Mouse (Mus musculus) liver, embryonic 14.5 days (tissue): ENCODE data around the gene Pdzrn4. TPM values are rescaled to one million over a fixed set of nuclear protein-coding genes. Genes with fewer than 3 reads are reported as not detected.

Experiments used
- ATAC-seq: fragments of 200-750 bp; cut with Nextera tagmentation; 2 replicates; pipeline ENCODE4 v1.8.0; 2017; ENCODE audit warnings: moderate number of reproducible peaks, mild to moderate bottlenecking, moderate library complexity; ENCODE audit not compliant: insufficient read depth
- DNase-seq, 3 experiments: peaks; one replicate each; pipeline ENCODE4 v3.0.0-alpha.2; 2012 to 2013; ENCODE audit warnings: low read depth in 3 of 3, low spot score in 3 of 3
- H3K27ac ChIP-seq: fragments of 300-500 bp; sonication (generic); 2 replicates; pipeline ENCODE4 v1.5.1; 2014; ENCODE audit warnings: moderate library complexity, mild to moderate bottlenecking, control low read depth, inconsistent platforms
- H3K27me3 ChIP-seq: fragments of 300-500 bp; sonication (generic); 2 replicates; pipeline ENCODE4 v1.6.1; 2014; ENCODE audit warnings: mild to moderate bottlenecking, low read length, moderate library complexity; ENCODE audit not compliant: control insufficient read depth, insufficient read depth
- H3K36me3 ChIP-seq: fragments of 300-500 bp; sonication (generic); replicated peaks from 2 replicates; pipeline ENCODE4 v1.6.1; 2014; ENCODE audit warnings: low read depth; ENCODE audit not compliant: control insufficient read depth, insufficient read depth
- H3K4me1 ChIP-seq, 2 experiments: fragments of 200-500 bp in 1 of 2; fragments of 300-500 bp in 1 of 2; sonication (generic) in 1 of 2; replicated peaks; 2 replicates each; pipeline ENCODE4 v1.6.1; 2012 to 2014; ENCODE audit warnings: antibody characterized with exemption in 1 of 2, inconsistent platforms in 1 of 2, low read length in 1 of 2; ENCODE audit not compliant: control insufficient read depth in 2 of 2, insufficient read depth in 2 of 2
- H3K4me2 ChIP-seq: fragments of 300-500 bp; sonication (generic); 2 replicates; pipeline ENCODE4 v1.6.1; 2014; ENCODE audit warnings: low read depth, mild to moderate bottlenecking, control low read depth, moderate library complexity
- H3K4me3 ChIP-seq, 2 experiments: fragments of 200-500 bp in 1 of 2; fragments of 300-500 bp in 1 of 2; sonication (generic) in 1 of 2; 2 replicates each; pipeline ENCODE4 v1.5.1; 2012 to 2014; ENCODE audit warnings: low read depth in 2 of 2, low read length in 2 of 2, mild to moderate bottlenecking in 2 of 2, control low read depth in 1 of 2, inconsistent platforms in 1 of 2, moderate library complexity in 1 of 2; ENCODE audit not compliant: insufficient read depth in 1 of 2
- H3K9ac ChIP-seq: fragments of 300-500 bp; sonication (generic); replicated peaks from 2 replicates; pipeline ENCODE4 v1.6.1; 2014; ENCODE audit warnings: mild to moderate bottlenecking, control low read depth, moderate library complexity
- H3K9me3 ChIP-seq: fragments of 300-500 bp; sonication (generic); 2 replicates; pipeline ENCODE4 v1.6.1; 2016; ENCODE audit warnings: low read length, mixed read lengths; ENCODE audit not compliant: control insufficient read depth
- CTCF ChIP-seq: IDR thresholded peaks from 2 replicates; pipeline ENCODE4 v1.5.1; 2016; ENCODE audit warnings: antibody characterized with exemption, low read depth, control low read depth
- EP300 ChIP-seq: IDR thresholded peaks from 2 replicates; pipeline ENCODE4 v1.6.1; 2016; ENCODE audit warnings: antibody characterized with exemption, low read depth
- WGBS: fragments of 180-500 bp; shearing (Covaris S2); extraction: QIAGEN DNeasy Blood & Tissue Kit; methylation state at CpG from one replicate; pipeline ENCODE4 v1.1.7; 2014; ENCODE audit not compliant: insufficient replicate concordance; 5-methylcytosine and 5-hydroxymethylcytosine counted together
- polyA plus RNA-seq, 2 experiments: library from polyadenylated mRNA; depleted of rRNA in 1 of 2; stranded (reverse) in 1 of 2; unstranded in 1 of 2; fragments of >200 nt; fragmentation: Nextera tagmentation in 1 of 2; extraction: Ambion mirVana in 1 of 2; gene quantifications; 2 replicates each; pipeline versions ENCODE4 v1.2.1 to v1.2.3; 2012 to 2014

Pdzrn4 gene
- polyA plus RNA-seq, 2 experiments, result not detected

DNA sequence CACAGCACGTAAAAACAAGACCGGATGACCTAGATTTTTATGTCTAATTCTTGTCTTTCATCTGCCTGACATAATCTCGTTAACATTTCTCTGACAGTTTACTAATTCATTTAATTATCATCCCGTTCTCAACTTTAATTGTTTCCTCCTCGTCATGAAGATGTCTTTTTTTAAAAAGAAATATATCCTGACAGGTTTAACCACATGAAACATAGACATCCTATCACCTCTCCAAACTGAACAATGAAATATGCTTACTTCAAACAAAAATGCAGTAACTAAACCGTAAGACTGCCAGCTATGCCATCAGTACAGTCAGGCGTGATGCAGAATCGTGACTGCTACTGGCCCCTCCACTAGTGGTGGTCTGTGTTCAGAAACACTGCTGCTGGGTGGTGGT is 362.3 kb downstream of the Pdzrn4 start:
- no peaks in the 10 kb centered on the region for H3K27me3 ChIP-seq
- H3K36me3 ChIP-seq, result no peaks in the 10 kb centered on the region
- ATAC-seq (no peak), DNase-seq (no peak)
- H3K4me1 ChIP-seq, result no peaks in the 10 kb centered on the region
- TF ChIP-seq CTCF (no peak), EP300 (no peak)
- no peaks in the 10 kb centered on the region for H3K9me3 ChIP-seq
- H3K4me2 ChIP-seq, result no peak overlapping the region
- no peak overlapping the region for H3K4me3 ChIP-seq
- H3K9ac ChIP-seq, result no peak overlapping the region
- WGBS, result 73% methylated on average over 8 of the region's 8 CpGs
- H3K27ac ChIP-seq, result no peak overlapping the region

DNA sequence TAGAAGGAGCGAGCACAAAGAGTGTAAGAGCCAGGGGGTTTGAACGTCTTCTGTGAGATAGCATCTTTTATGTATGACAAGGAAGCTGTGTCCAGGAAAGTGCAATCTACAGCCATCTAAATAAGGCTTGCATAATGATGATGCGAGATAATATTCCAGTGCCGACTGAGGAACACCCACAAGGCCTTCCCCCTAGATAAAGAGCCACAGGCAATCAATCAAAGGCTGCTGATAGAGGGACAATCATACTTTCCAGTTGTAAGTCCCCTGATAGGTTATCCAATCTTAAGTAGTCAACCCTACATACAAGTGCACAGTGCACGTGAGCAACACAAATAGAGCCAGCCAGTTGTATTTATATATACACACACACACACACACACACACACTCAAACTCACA is 366.6 kb downstream of the Pdzrn4 start:
- Histone ChIP-seq H3K4me3 (no peak overlapping the region), H3K27me3 (no peaks in the 10 kb centered on the region), H3K9ac (no peak overlapping the region), H3K4me2 (no peak overlapping the region), H3K27ac (no peak overlapping the region), H3K36me3 (no peaks in the 10 kb centered on the region), H3K4me1 (no peaks in the 10 kb centered on the region), H3K9me3 (no peaks in the 10 kb centered on the region)
- DNase-seq, result no peak
- no peak for ATAC-seq
- 51% methylated on average over 5 of the region's 5 CpGs for WGBS
- TF ChIP-seq EP300 (no peak), CTCF (no peak)

DNA sequence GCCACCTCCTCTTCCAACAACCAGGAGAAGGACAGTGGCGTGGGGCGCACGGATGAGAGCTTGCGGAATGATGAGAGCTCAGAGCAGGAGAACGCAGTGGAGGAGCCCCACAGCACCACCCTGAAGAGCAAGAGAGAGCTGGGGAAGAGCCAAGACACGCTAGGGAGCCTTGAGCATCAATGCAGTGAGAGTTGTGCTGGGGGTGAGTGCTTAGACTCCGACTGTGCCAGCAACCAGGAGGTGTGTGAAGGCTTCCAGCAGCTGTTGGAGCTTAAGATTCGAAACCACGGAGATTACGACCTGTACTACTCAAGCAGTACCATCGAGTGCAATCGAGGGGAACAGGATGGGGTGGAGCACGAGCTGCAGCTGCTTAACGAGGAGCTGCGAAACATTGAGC is 372.9 kb downstream of the Pdzrn4 start:
- H3K27ac ChIP-seq, result no peak overlapping the region
- 72% methylated on average over 15 of the region's 15 CpGs for WGBS
- H3K4me2 ChIP-seq, result no peak overlapping the region
- H3K9me3 ChIP-seq, result no peaks in the 10 kb centered on the region
- H3K36me3 ChIP-seq, result no peaks in the 10 kb centered on the region
- no peak for ATAC-seq
- DNase-seq, result no peak
- TF ChIP-seq EP300 (no peak), CTCF (no peak)
- H3K9ac ChIP-seq, result no peak overlapping the region
- H3K4me3 ChIP-seq, result no peak overlapping the region
- no peaks in the 10 kb centered on the region for H3K27me3 ChIP-seq
- no peaks in the 10 kb centered on the region for H3K4me1 ChIP-seq

DNA sequence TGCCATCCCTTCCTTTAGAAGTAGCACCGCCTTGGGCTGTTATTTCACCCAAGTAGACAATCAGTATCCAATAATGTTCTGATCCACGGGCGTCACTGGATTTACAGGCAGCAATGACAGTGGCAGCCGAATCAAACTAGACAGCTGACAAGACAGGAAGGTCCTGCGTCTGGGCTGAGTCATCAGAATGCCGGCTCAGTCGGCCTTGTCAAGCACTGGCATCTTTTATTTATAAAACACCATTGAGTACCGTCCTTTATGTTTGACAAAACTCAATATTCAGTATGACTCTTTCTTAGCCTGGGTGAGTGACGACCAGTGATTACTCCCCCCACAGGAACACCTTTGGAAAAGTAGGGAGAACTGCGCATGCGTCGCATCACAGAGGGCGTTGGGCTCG is 391.4 kb downstream of the Pdzrn4 start:
- H3K9me3 ChIP-seq, result no peaks in the 10 kb centered on the region
- no peak overlapping the region for H3K4me2 ChIP-seq
- TF ChIP-seq CTCF, result no peak
- no peak for TF ChIP-seq EP300
- H3K4me1 ChIP-seq, result no peaks in the 10 kb centered on the region
- DNase-seq (no peak), ATAC-seq (no peak)
- 70% methylated on average over 14 of the region's 14 CpGs for WGBS
- no peaks in the 10 kb centered on the region for H3K36me3 ChIP-seq
- no peaks in the 10 kb centered on the region for H3K27me3 ChIP-seq
- no peak overlapping the region for H3K4me3 ChIP-seq
- H3K27ac ChIP-seq, result no peak overlapping the region
- H3K9ac ChIP-seq, result no peak overlapping the region

DNA sequence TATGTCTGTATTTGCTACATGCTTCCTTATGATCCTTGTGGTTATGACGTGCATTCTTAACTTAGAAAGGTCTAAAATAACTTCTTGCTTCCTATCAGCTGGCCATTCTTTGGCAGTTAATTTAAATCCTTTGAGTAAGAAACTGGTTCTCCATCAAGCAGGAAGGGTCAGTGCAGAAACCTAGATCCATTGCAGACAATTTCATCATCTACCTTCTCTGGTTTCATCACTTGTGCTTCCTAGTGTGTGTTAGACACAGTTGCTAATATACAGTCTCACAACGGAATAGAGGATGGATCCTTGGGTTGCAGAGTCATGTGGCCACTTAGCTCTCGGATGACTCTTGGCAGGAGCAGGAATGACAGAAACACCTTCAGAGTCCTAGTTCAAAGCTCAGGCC is 397.6 kb downstream of the Pdzrn4 start:
- no peaks in the 10 kb centered on the region for H3K9me3 ChIP-seq
- no peak for ATAC-seq
- no peak overlapping the region for H3K27ac ChIP-seq
- no peaks in the 10 kb centered on the region for H3K36me3 ChIP-seq
- WGBS, result 52% methylated on average over 3 of the region's 3 CpGs
- no peak overlapping the region for H3K4me3 ChIP-seq
- DNase-seq, result no peak
- no peaks in the 10 kb centered on the region for H3K4me1 ChIP-seq
- TF ChIP-seq EP300, result no peak
- no peak for TF ChIP-seq CTCF
- no peaks in the 10 kb centered on the region for H3K27me3 ChIP-seq
- H3K9ac ChIP-seq, result no peak overlapping the region
- no peak overlapping the region for H3K4me2 ChIP-seq

DNA sequence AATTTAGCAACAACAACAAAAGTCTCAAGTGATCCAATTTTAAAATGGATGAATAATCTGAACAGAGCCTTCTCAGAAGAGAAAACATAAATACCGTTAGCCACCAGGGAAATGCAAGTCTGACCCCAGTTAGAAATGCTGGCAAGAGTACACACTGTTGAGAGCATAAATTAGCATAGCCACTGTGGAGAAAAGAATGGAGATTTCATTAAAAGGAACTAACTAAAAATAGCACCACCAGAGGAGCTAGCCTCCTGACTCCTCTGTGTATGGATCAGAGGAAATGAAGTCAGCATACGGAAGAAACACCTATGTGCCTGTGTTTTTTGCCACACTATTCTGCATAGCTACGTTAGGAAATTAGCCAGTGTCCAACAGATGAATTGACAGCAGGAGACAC is 409.3 kb downstream of the Pdzrn4 start:
- no peaks in the 10 kb centered on the region for H3K36me3 ChIP-seq
- no peak overlapping the region for H3K4me3 ChIP-seq
- TF ChIP-seq EP300, result no peak
- no peak for TF ChIP-seq CTCF
- no peaks in the 10 kb centered on the region for H3K4me1 ChIP-seq
- no peak overlapping the region for H3K4me2 ChIP-seq
- no peak overlapping the region for H3K27ac ChIP-seq
- no peaks in the 10 kb centered on the region for H3K9me3 ChIP-seq
- ATAC-seq (no peak), DNase-seq (no peak)
- WGBS, result 47% methylated on average over 3 of the region's 3 CpGs
- H3K27me3 ChIP-seq, result no peaks in the 10 kb centered on the region
- no peak overlapping the region for H3K9ac ChIP-seq
